Mouse (Mus musculus) heart, adult 2 months (tissue): ENCODE measurements around the gene Krt8.

Source experiments
- CTCF ChIP-seq: fragments of 200-600 bp; IDR thresholded peaks from 2 replicates; pipeline ENCODE4 v1.8.1; 2022; ENCODE audit warnings: antibody characterized with exemption, mild to moderate bottlenecking, moderate library complexity
- EP300 ChIP-seq: fragments of 200-500 bp; IDR thresholded peaks from 2 replicates; pipeline ENCODE4 v1.6.1; 2011; ENCODE audit warnings: low read depth, low read length, control low read depth; ENCODE audit not compliant: insufficient read depth
- POLR2A ChIP-seq: fragments of 200-500 bp; IDR thresholded peaks from 2 replicates; pipeline ENCODE4 v1.6.1; 2011; ENCODE audit warnings: mild to moderate bottlenecking, low read depth, low read length, control low read depth; ENCODE audit not compliant: insufficient read depth

- TF ChIP-seq CTCF (peak; percentile 67), POLR2A (peak; percentile 74), EP300 (peak; percentile 96)
Observed at GRCm38 (mm10) chr15:101983949-101984601, 20.2 kb downstream of the Krt8 start.
